Mouse (Mus musculus): ENCODE measurements around the gene Gm364. TPM values are rescaled to one million over a fixed set of nuclear protein-coding genes. Genes with fewer than 3 reads are reported as not detected.

Gm364 gene
- polyA plus RNA-seq, 1 experiment, result not detected

Other genes with a start within 250 kb of the Gm364 start
- gene Cd40lg, start 197.0 kb upstream of the Gm364 start, polyA plus RNA-seq (2012; rRNA removed), result 0.10 and 0.12 TPM in 2 replicates
- gene Arhgef6, start 70.4 kb upstream of the Gm364 start, polyA plus RNA-seq (2012; rRNA removed), result 26.4 and 28.1 TPM in 2 replicates
- gene Rbmx, start 16.1 kb upstream of the Gm364 start, polyA plus RNA-seq (2012; rRNA removed), result 39.7 and 52.3 TPM in 2 replicates
- gene Gpr101, start 94.6 kb downstream of the Gm364 start, polyA plus RNA-seq (2012; rRNA removed), result not detected in 2 replicates

Measured in urinary bladder, adult 2 months (tissue).